Mouse (Mus musculus): ENCODE measurements around the gene March6. TPM values are rescaled to one million over a fixed set of nuclear protein-coding genes. Genes with fewer than 3 reads are reported as not detected.

March6 gene
- total RNA-seq, 1 experiment from 2014 or later = 154 TPM

DNA sequence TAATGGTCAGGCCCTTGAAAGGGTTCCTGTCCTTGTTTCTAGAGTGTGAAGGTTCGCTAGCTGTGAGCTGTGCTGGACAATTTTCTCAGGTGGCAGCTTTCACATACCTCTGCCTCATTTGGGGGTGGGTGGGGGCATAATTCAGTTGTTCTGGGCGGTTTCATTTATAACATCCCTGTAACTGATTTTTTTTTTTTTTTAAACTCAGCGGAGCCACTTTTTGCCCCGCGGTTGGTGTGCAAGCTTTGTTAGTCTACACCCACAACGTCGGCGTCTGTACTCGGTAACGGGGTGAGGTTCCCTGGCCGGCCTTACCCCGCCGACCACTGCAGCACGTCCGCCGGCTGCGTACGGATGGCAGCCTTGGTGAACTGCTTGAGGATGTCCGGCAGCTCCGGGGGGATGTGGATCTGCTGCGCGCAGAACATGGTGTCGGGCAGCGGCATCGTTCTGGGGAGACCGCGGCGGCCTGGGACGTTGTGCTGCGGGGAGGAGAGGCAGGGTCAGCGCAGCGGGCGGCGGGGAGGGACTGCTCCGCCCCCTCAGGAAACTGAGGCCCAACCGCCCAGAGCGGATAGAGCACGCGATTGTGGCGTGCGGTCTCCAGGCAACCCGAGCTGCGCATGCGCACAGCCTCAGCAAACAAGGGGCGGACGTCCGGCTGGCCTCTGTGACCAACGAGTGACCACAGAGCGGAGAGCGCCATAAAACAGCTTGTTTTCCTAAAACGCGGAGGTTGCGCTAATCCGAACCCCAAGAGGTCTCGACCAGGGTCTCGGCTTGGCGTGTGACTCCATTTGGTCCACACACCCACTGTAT lies 77.5 kb downstream of the March6 start, which contains the start of gene Ropn1l:
TSS of gene Ropn1l (minus strand) at position 640 of the 819 bp plus-strand sequence.
- DNase-seq = peak; percentile 96

DNA sequence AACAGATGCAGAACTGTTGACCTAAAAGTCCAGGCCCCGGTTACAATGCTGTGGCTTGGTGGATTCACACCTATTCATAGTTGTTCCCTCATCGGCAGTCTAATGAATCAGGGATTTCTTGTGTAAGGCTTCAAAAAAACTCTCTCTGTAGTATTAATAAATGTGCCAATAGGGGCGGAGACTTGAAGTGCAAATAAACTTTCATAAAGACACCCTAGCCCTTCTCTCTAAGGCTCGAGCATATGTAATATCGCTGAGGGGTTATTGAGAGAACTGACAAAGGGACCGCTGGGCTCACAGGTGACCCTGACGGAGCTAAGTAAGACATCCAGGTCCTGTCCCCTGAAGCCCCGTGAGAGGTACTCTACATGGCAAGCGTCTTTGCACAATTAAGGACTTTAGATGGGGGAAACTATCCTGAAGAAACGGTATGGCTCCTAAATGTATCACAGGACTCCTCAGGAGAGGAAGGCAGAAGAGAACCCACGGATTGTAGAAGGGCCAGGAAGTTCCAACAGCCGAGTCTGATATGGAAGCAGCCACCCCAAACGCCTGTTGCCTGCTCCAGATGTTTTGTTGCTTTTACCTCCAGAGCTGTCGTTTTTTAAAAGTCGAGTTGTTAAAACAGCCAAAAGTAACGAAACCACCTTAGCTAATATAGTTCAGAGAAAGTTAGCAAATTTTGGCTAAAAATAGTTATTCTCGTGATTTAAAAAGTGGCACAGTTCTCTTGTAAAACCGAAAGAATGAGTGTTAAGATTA lies 78.3 kb downstream of the March6 start:
- DNase-seq = no peak

DNA sequence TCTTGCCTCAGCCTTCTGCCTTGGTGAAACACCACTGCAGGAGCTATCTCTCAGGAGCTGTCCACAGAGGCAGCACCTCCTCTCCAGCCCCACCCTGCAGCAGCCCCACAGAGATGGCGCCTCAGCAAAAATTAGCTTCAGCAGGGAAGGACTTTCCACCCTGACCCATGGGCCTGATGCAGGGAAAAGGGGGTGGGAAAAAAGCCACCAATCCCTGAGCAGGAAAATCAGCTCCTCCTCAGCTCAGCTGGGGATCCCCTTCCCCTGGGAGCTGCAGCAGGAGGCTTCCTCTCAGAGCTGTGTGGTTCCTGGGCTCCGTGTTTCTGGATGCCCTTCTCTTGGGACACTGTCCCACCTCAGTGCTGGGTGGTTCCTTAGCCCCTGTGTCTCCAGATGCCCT lies 81.1 kb downstream of the March6 start:
- no peak for DNase-seq

DNA sequence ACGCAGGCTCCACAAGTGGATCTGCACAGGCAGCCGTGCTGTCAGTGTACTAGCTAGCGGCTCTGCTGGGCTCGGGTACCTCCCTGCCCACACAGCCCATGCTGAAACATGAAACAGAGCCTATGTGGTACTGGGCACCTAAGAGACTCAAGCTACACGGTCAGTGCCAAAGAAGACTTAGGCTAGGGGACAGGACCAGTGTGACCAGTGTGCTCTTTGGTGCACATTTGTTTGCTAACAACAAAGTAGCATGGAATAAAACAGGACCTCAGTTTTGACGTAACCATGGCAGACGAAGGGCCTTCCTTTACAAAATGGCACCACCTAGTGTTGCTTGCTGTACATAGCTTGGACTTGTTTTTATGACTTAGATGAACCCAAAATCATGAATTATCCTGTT lies 83.7 kb downstream of the March6 start:
- no peak for DNase-seq

DNA sequence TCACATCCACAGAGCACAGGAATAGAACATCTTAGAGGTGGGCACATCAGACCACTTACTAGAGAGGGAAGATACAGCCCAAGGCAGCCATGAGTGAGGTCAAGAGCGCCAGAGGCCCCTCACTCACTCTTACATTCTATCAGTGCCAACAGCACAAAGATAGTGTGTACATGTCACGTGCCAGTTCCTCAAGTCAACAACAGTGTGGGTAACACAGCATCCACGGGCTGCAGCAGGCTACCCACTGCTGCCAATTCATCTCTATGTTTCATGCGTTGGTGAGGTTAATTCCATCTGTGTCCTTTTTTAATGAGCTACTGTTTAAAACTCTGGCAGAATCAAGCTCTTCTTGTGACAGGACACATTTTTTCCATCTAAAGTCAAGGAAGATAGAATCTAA lies 88.2 kb downstream of the March6 start:
- DNase-seq = no peak

DNA sequence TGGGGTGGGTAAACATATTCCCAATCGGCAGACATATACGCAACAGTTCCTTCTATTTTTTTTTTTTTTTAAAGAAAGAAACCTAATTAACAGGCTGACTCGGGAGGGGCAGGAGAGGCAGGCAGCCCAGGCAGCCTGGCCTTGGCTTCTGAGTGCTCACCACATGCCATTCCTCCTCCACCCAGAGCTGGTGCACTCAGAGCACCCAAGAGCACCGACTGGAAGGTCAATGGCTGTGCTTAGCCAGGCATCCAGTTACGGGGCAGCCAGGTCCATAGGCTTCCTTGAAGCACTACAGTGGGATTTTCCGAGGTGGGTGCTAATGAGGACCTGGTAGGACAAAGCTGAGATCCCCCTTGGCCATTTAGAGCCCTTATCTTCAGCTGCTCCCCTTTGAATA lies 88.9 kb downstream of the March6 start:
- DNase-seq = peak; percentile 8

DNA sequence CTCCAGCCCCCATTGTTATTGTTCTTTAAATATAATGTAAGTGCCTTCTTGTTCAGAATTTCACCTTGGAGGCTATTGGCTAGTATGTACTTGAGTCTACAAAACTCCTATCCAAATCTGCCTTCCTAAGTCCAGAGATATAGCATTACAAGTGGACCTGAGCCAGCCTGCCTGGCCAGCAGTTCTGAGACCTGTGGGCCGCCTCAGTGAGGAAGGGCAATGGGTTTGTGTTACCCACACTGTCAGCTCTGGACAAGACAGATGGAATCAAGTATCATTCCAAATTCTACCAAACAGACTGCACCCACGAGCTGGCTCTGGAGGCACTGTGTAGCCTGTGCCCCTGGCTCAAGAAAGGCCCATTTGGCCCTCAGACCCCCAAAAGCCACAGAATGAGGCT lies 94.0 kb downstream of the March6 start:
- no peak for DNase-seq

DNA sequence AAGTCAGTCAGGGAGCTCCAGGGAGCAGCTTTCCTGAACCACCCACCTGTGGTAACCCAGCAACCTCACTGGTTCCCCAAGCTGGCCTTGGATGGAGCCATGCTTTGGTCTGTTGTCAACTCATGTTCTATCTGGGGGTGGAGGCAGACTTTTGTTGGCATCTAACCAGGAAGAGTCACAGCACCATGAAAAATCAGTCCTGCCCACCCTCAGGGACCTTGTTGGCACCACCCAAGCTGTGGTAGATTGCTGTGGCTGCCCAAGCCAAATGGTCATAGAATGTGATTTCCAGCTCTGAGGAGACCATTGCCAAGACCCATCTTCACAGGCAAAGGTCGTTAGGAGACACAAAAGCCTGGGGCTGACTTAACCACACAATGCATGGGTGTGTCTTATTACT lies 94.8 kb downstream of the March6 start:
- DNase-seq = no peak

DNA sequence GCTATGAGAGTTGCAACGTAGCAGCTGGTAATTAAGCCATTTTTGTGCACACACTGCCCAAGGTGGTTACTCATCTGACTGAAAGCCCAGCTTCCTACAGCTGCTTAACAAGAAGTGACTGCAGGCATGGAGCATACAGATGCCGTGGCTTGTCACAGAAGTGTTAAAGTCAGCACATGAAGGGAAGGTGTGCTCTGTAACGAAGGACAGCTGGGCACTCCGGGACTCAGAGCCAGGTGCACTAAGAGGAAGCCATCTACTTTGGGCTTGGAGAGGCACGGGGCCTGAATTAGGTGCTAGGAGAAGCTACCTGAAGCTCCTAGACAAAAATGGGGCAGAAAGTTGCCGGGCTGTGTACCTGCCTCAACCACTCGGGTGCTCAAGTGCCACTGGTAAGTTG lies 97.1 kb downstream of the March6 start:
- no peak for DNase-seq

DNA sequence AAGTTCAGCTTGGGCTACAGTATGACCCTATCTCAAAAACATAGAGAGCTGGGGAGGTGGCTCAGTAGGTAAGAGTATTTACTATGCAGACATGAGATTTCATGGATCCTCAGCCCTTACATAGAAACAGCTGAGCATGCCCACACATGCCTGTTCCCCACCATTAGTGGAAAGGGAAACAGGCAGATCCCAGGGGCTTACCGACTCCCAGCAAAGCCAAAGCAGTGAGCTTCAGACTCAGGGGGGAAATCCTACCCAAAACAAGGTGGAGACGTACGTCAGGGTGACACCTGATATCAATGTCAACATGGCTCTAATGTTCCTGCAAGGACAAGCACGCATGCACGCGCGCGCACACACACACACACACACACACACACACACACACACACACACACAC lies 99.0 kb downstream of the March6 start:
- no peak for DNase-seq

DNA sequence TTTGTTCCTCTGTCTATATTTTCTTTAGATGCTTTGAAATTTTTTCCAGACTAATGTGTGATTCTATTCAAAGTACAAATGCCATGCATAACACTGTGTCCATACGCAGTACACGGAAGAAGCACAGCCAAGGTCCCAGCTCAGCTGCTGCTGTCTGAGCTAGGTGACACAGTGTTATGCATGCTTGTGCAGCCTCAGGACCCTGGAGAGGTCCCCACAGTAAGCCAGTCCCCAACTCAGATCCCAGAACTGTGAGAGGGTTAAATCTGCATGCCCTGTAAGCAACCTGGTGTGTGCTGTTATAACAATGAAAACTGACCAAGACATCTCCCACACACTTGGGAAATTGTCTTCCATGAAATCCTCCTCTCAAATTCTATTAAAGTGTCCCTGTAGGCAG lies 100.8 kb downstream of the March6 start:
- no peak for DNase-seq

DNA sequence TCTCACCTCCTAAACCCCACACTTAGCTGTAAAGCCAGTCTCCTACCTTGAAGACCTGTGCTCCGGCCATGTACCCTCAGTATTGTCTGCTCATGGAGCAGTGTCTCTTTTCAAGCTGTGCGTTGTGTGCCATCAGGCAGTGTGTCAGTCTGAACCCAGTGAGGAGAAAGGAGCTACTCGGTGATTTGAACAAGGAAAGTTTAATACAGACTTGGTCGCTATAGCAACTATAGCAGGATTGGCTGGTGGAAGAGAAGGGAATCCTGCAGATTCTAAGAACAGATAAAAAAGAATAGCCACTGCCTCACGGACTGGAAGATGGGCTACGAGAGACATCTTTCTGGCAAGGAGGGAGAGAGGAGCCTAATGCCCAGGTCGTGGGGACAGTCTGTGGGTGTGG lies 101.4 kb downstream of the March6 start:
- DNase-seq = no peak

DNA sequence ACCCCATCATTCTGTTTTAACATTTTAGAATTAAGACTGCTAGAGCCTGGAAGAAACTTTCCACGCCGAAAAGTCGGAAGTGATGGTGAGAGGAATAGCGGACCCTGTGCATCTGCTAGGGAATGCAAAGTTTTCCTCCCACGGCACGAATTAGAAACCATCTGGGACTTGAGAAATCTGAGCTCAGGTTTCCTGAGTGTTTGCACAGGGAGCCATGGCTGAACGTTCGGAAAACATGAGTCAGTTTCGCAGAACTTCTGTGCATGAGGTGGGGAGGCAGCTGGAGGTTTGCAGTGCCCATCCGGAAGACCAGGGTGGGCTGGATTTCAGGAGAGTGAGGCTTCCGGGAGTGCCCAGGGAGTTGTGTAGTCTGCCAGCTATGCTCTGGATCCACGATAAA lies 102.3 kb downstream of the March6 start:
- no peak for DNase-seq

DNA sequence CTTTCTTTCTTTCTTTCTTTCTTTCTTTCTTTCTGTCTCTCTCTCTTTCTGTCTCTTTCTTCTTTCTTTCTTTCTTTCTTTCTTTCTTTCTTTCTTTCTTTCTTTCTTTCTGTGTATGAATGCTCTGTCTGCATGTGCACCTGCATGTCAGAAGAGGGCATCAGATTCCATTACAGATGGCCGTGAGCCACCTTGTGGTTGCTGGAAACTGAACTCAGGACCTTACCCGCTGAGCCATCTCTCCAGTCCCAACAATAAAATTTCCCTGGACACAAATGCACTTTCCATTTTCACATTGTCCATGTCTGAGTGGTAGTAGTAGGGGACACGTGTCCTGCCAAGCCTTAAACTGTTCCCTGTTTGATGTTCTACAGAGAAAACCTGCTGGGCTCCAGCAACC lies 103.5 kb downstream of the March6 start:
- no peak for DNase-seq

DNA sequence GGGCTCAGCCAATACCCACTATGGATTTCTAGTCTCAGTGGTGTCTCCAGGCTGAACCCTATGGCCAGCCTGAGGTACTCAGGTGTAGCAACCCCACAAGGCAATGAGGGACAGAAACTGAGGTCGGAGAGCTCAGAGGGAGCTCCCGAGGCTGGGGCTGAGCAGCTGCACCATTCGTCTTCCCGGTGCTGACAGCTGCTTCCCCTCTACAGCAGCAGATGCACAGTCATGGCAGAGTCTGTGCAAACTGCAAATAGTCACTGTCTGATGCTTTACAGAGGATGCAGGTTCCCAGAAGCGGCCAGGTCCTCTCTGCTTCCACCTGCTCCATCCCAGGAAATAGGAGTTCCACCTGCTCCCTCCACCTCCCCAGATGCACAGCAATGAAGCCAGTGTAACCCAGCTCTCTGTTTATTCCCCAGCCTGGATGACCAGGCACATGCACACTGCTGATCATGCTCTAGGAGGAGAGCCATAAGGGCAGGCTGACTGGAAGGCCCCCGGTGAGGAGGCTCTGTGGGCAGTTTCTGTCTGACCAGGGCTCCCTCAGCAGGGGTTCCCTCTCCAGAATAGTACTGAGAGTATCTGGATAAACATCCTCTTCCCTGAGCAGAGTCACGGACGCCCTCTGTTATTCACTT lies 104.7 kb downstream of the March6 start:
- DNase-seq = no peak

DNA sequence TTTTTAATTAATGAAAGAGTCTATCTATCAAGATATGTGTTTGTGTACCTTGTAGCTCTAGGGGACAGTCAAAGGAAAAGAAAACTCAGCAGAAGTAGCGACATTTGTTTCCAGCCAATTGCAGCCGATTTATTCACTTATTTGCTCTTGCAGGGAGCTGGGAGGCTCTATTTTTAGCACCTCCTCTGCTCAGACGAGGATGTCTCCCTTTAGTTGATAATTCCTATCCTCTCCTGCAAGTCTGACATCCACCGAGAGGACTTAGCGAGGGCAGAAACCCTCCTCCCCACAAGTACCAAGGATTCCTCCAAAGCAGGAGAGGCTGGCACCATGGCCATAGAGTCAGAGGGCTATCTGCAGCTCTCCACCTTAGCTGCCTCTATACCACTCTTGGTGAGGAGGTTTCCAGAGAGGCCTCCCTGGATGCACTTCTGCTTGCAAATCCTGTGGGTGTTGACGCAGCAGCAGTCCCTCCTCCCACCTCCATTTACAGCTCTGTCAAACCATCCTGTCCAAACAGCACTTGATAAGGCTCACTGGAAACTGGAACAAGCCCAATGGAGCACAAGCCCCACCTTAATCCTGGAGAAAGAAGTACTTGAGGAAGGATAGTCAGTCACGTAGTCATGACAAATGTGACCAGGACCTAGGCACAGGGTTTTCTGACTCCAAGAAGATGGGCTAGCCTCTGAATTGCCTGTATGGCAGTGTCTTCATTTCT lies 108.0 kb downstream of the March6 start:
- no peak for DNase-seq

DNA sequence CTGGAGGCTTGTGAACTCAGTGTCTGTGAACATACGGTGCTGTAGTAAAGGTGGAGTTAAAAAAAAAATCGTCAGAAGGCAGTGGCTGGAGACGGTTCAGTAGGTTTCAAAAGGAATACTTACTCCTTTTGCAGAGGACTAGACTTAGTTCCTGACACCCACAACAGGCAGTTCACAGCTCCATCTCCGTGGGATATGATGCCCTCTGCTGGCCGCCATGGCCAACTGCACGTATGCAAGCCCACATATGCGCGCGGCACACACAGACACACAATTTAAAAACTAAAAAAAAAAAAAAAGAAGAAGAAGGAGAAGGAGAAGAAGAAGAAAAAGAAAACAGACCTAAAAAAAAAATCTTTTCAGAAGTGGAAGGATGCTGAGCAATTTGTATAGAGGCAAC lies 111.8 kb downstream of the March6 start:
- DNase-seq = peak; percentile 38

DNA sequence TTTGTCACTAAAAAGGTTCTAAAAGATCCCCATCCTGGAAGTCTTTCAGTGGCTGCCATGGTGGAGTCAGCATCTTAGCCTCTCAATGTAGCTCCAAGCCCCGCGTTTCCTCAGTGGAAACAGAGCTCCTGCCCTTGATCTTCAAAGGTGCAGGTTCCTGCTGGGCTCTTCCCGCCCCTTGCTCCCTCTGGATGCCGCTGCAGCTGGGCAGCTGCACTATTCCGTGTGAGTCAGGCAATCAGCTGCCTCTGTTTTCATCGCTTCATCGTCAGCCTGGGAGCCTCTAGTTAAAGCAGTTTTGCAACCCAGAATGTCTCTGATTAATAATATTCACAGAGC lies 112.2 kb downstream of the March6 start:
- no peak for DNase-seq

DNA sequence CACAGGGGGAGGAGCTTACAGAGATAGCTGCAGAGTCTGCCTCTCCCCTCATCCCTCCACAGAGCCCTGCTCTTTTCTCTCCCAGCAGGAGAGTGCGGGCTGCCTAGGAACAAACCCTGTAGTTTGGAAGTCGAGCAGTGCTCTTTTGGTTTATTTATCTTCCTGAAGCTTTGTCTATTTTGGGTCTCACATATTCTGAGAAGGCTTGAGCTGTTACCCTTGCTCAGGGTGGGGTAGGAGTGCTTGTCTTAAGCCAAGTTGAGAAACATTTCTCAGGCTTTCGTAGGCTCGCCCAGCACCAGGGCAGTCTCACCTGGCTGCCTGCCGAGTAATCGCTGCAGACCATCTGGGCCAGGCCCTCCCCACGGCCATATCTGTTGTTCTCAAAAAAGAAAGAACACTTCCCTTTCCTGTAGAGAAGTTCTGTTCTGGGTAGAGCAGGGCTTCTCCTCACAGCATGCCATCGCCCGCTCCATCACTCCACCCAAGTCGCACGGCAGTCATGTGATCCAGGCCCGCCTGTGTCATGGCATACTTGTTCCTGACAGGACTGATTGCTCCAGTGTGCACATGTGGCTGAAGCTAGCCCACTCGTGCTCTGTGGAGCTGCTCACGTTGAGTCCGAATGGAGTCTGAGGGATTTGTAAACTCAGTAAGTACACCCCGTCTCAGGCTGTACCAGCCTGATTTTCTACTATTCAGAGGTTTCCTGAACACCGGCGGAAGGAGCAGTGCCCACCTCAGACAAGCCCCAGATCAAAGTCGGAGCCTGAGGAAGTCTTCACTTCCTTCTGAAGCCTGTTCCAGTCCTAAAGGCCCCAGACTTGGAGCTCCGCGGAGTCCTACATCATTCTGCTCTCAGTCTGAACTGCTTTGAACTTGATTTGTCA lies 112.8 kb downstream of the March6 start:
- peak; percentile 26 for DNase-seq

DNA sequence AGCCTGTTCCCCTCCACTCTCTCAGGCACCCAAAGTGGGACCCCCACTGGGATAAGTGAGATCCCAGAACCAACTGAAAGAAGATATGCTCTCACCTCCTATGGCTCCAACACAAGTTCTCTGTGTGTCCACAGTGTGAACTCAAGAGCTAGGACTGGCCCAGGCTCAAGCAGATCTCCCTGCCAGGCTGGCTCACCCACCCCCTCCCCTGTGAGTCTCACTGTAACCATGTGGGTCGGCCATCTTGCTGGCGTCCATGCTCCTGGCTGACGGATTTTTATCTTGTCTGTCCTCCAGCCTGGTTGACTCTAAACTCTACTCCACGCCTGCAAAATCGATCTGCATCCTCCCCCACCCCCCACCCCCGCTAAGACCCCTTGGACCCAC lies 113.5 kb downstream of the March6 start:
- DNase-seq = no peak

DNA sequence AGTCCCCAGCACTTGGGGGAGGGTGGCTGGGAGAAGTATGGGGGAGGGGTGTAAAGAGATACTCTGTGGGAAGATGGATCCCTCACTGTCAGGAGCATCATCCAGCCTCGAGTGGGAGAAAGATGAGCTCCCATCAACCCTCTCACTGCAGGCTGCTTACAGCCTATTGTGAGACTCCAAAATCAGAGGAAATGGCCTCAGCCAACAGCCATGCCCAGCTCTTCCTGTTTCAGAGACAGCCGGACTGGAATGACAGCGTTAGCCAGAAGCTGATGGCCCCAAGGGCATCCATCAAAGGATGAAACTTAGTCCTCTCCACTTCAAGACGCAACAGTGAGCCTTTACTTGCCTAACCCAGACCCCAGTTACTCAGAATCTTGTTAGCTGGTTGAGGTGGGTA lies 115.7 kb downstream of the March6 start:
- no peak for DNase-seq
